Mouse (Mus musculus): ENCODE measurements at regions not wholly inside any gene's neighbourhood (a gene's known extent, or its start where the extent isn't known, plus 50 kb on each side); places are given as distances from the start of the nearest gene placed in this dataset.
A peak's percentile ranks its signal among the peaks of the same experiment; 100 is the strongest.

DNA sequence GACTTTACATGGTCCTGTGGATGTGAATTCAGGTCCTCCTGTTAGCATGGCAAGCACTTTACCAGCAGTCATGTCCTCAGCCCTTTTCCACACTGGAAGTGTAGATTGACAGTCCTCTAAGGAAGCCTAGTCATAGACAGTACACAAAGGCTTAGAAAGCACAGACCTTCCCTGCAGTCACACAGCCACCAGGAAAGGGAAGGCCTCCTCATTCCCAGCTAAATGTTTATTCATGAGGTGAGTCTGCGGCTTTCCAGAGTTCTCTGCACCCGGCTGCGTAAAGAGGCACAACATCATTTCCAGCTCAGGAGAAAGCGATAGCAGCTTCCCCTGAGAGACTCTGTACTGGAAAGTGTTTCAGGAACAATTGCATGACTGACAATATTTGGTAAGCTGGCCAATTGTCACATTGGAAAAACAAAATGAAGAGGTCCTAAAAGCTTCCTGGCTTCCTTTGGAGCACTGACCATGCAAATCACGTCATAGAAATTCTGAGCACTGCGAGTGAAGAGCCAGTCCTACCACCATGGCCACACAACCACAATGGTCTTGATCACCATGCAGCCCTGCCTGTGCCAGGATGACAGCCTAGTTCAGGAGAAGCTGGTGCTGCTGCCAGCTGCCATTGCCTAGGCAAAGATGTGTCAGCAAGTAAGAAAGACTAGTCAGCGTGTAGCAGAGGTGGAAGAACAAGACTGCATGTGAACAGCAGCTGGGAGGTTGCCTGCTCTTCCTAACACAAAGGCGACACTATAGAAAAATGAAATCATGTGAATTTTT lies 252.2 kb upstream of the Tbl1xr1 start:
- peak; percentile 7 for DNase-seq

DNA sequence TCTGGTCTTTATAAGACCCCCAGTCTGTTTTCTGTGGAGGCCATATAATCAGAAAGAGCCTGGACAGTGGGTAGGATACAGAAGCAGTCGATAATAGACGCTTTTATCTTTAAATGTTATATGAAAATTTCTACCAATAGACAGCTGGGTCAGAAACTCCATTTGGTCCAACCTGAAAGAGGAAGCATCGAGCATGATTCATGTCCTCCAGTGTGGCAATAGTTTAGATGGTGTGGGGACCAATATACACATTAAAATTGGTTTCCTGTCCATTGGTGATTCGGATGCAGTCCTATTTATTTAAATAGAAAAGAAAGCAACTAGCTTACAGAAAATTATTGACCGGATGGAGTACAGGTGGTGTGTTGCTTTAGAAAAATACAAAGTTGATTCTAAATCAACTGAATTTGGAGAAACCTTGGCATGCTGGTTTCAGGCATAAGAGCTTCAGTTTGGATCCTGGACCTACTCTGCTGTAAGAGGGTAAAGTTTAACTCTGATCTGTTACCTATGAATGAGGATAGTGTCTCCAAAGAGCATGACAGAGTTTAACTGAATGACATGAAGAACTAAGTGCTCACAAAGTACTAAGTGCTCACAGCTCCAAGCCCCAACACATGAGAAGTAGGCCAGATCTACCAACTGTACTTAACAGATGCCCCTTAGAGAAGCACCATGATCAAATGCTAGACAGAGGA lies 251.4 kb upstream of the Tbl1xr1 start:
- no peak for DNase-seq

DNA sequence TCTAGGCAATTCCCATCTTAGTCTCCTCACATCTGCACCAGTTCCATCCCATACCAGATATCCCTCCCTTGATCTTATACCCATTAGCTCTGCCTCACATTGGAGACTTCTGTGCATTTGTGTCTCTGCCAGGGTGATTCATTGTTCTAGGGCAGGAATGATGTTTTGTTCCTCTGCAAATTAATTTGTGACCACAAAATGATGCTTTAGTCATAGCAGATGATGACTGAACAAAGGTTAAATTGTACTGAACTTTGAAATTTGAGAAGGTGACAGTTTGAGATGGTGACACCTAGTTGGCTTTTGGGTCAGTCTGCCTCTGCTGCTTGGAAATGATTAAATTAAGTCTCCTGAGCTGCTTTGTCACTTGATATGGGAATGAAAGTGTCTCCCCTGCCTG lies 248.8 kb upstream of the Tbl1xr1 start:
- DNase-seq = no peak

DNA sequence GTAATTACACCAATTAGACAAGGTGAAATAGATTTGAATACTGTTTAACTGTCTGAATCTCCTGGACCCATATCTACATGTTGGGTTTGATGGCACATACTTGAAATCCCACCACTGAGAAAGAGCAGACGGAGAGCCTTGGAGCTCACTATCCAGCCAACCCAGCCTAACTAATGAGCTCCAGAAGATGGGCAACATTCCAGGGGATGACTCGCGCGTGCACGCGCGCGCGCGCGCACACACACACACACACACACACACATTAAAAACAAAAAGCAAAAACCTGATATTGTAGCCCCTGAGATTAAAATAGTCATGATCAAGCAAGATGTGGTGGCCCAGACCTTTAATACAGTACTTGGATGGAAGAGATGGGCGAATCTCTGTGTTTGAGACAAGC lies 243.3 kb upstream of the Tbl1xr1 start:
- no peak for DNase-seq

DNA sequence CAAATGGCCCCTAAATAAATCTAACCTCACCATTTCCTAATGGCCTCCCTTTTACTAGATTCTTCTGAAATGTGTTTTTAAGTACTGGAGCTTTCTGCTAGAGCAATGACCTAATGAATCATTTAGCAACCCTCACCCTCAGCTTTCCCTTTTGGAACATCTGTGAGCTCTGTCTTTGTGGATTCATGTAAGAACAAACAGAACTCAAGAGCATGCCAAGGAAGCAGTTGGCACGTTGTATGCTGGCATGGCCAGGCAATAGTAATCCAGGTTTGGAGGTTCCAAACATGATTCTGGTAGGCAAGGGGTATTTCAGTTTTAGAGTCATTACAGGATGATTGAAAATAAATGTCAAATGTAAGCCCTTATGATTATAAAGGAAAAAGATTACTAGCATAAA lies 240.9 kb upstream of the Tbl1xr1 start:
- DNase-seq = no peak

DNA sequence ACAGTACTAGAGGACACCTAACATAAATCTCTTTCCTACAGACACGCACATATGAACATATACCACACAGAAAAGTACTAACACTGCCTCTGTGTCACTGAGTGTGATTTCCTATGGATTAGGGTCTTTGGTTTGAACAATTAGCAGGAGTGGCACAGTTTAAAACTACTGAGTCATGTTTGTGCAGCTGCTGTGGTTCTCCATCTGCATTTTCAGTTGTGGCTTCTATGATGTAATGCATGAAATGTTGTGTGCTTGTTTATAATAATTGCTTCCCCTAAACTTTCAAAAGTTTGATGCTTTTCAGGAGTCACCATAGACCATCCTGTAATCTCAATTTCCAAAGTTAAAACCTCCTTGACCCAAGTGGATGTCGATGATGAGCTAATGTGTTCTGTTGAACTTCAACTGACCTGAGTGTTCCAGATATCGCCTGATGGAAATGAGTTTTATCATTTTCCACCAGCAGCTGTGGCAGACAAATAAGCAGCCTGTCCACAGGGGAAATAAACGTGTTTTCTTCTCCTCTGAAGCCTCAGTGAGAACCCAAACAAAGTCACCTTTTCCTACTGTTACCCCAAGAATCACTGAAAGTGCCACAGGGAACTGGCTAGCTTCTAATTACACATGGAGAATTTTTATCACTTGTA lies 239.0 kb upstream of the Tbl1xr1 start:
- no peak for DNase-seq

DNA sequence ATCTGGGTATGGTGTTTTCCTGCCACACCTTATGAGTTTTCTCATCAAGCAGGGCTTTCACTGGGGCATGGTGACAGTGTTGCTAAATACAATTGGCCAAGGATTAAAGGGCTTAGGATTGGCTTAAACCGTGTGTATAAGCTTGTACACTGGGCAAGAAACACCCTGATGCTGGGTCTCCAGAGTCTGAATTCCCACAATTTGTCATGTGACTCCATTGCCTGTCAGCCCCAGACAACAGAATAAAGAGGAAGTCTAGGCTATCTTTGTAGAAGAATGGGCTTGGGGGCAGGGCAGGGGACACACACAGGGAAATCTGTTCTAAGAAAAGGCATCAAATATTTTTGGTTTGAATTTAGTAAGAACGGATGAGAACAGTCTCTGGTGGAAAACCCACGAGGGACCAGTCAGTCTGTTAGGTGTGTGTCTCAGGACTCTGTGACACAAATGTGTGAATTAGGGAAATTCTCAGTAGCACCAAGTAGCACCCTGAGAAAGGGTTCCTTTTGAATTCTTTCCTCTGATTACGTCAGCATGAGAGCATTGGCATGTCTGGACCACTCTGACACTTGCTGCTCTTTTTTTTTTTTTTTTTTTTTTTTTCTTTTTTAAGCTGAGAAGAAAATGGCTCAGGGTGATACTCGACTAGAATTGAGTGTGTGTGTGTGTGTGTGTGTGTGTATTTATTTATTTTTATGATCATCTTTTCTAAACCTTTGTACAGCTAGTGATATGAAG lies 235.5 kb upstream of the Tbl1xr1 start:
- no peak for DNase-seq

DNA sequence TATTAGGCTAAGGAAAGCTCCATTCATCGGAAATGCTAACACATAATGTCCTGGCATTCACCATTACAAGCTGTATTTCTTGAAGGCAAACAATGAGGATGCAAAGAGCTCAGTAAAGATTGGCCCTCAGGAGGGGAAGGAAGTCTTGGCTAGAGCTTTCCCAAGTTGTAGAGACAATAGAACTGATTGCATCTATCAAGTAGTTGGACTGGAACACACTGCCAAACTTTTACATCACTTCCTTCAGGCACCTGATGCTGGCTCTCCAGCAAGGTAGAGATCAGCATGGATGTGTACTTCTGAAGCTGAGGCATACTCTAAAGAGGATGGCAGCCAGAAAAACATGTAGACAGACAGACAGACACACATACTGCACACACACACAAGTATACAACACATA lies 234.9 kb upstream of the Tbl1xr1 start:
- no peak for DNase-seq

DNA sequence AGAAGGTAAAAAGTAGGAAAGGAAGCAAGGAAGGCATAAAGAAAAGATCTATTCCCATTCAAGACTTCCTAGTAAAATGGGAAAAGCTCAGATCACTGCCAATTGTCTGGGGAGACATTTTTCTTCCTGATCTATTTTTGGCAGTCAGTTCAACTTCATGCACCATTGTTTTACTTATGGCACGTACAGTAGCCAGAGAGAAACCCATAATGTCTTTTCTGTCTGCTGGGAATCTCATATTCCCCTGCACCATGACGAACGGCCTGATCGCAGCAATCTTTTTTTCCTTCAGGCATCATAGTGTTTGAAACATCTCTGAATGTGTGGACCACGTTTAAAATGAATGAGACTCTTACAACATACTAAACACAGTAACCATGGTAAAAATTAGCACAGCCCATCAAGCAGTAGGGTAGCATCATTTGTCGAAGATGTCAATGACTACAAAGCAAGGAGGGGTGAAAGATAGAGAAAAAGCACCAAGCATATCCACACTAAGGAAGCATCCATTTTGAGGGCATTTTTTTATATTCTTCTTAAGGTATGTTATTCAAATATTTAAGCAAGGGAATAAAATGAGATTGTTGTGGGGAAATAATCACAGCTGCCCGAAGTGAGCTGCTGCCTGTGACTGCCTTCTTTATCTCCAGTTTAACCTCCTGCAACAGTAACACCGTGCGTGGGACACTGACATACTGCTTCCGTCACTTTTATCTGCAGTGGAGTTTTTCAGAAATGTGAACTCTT lies 233.7 kb upstream of the Tbl1xr1 start:
- no peak for DNase-seq

DNA sequence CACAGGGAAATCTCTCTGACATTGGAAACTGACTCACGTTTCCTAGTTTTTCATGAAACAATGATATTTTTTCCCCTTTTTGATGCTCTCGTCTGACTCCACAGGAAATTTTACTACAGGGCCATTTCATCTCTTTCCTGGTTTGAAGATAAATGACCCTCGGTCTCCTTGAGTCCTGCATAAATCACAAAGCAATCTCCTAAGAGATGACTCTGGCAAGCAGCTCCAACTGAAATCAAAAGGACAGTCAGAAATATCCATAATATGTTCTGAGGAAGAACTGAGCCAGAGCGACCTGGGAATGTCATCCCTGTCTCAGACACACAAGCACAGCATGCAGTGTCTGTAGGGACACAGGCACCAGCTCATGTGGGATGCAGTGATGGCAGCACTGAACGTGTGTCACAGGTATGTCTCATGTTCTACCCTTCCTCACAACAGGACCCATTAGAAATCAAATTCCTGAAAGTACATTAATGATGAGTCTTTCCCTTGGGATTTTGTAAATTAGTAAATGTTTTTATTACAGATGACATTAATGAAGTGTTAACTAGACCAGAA lies 233.1 kb upstream of the Tbl1xr1 start:
- DNase-seq = no peak

DNA sequence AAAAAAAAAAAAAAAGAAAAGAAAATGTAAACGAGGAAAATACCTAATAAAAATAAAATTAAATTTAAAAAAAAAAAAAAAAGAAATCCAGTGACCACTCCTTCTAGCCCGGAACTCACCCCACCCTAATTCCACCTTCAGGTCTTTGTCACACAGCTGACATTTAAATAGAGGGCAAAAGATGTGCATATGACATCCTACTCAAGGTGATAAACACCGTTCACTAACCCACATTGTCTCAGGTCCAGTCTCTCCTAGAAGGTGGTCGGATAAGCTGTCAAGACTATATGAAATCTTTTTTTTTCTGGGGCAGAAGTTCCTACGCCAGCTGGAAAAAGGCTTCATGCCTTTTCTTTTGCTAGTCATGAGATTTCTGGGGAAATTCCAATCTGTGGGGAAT lies 226.6 kb upstream of the Tbl1xr1 start:
- no peak for DNase-seq

DNA sequence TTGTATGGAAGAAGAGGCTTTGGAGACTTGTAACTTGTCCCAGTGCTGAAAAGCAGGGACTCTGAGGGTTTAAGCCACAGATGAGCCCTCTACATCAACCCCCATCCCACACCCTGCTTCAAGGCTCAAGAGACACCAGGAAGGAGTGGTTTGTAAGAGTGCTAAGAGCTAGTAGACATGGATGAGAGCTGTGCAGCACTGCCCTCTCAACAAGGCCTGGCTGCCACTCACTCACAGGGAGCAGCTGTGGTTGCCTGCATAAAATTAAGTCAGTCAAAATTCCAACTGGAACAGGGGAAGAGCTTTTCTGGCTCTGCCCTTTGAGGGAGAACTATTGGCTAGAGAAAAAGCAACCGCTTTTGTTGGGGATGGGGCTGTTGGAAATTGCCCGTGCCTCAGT lies 225.5 kb upstream of the Tbl1xr1 start:
- DNase-seq = no peak

DNA sequence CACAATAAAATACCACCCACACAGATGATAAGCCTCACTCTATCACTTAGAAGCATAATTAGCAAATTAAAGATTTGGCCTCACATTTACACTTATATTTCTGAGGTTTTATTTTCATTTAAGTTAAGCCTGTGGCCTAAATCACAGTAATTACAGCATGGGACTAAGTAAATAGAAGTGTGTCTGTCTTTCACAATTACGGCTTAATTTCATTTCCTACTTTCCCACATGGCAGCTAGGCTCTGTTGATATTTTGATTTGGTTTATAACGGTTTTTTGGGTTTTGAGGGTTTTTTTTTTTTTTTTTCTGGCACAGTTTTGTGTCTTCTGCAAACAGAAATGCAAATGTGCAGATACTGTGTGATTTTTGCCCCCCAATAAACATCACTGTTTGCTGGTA lies 222.1 kb upstream of the Tbl1xr1 start:
- DNase-seq = no peak

DNA sequence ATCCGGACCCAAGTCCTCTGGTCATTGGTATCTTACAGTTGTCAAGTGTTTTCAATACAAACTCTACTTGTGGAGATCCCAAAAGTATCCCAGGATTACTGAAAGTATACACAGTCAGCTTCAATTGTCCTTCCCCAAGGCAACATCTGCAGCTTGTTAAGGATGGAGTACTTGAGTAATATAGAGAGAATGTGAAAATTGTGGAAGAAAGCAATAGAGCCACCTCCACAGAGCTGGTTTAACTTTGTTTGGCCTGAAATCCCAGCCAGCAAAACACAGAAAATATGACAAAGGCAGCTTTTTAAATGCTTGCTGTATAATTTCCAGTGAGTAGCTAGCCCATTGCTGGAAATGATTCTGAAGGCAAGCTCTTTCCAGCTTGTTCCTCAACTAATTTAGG lies 217.0 kb upstream of the Tbl1xr1 start:
- no peak for DNase-seq

DNA sequence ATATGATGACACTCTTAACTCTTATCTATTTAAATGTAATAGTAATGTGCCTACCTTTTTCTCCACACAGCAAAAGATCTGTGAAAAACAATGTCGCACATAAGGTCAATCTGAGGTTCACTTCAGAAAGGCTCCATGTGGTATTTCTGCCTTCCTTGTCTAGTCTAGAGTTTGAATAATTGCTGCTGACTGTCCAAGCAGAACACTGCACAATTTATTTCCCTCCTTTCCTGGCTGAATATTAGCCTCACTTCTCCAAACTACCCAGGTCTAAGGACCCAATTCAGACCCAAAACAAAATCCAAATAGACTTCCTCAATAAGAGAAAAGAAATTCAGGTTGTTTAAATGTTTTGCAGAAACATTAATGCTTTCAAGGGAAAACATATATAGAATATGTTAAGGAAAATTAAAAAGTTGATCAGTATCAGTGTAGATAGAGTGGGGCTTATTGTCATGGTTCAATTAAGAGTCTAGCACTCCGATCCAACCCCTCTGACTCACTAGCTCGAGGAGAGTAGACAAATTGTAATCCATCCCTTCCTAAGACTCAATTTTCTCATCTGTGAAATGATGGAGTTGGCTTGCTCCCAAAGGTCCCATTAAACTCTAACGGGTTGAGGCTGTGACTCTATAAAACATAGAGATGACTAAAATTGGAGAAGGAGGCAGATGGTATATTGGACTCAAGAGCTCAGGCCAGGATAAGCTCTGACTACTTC lies 215.4 kb upstream of the Tbl1xr1 start:
- DNase-seq = no peak

DNA sequence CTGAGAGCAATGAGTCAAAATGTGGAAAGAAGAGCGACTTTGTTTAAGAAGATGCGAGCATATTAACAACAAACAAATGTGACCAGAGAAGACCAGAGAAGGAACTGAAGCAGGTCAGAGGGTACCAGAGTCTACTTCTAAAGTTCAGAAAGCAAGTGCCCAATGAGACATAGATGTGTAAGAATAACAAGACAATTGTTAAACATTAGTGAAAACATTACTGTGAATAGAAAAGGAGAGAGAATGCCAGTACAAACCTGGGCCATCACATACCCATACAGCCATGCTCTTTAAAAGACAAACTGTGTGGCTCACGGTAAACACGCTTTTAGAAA lies 214.8 kb upstream of the Tbl1xr1 start:
- DNase-seq = no peak

DNA sequence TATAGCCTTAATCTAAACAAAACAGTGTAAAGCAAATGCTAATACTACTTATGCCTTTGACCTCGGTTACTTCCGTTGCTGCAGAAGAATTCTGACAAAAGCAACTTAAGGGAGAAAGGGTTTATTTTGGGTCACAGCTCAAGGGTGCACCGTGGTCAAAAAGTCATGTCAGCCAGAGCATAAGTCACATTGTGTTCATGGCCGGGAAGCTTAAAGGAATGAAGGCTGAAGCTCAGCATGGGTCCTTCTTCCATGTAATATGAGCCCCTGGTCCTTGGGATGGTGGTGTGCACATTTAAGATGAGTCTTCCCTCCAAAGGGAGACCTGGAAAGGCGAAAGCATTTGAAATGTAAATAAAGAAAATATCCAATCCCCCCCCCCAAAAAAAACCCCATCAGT lies 212.1 kb upstream of the Tbl1xr1 start:
- DNase-seq = no peak

DNA sequence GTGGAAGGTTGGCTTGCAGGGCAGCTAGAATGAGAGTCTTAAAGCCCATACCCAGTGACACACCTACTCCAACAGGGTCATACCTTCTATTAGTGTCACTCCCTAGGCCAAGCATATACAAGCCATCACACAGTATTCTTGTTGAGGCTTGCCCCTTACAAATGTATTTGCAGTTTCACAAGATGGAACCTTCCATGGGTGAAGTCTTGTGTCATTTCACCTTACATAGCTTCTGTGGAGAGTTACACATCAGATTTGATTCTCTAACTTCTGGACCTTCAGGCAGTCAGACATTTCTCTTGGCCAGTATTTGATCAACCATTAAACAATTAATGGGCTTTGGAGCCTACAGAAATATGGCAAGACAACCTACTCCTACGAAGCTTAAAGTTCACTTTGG lies 210.6 kb upstream of the Tbl1xr1 start:
- DNase-seq = no peak

DNA sequence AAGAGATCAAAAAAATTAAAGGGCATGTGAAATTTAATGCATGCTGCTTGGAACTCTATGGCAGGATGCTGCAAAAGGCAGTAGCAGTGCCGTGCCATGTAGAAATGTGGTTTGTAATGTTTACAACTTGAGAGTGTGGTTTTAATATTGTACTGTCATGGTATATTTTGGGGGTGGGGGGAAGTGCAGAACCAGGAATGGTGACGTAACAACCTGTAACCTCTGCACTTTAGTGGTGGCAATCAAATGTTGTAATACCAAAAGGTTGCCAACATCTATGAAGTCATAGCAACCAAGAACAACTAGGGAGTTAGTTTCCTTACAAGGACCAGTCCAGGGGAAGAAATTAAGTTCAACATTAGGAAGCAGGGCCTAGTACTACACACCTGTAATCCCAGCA lies 198.1 kb upstream of the Tbl1xr1 start:
- no peak for DNase-seq

DNA sequence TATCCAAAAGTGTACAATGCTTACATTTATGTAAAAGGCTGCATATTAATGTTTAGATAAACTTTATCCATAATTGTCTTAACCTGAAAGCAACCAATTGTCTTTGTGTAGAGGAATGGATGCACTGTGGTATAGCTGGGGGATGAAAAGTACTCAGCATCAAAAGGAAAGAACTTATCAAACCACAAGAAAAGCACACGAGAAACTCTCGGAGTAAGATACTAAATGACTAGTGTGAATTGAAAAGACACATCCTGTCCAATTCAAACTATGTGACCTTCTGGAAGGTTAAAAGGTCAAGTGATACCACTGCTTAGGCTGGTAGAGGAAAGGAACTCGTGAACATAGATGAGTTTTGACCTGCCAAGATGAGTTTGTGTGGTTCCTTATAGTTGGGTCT lies 192.2 kb upstream of the Tbl1xr1 start:
- DNase-seq = no peak

DNA sequence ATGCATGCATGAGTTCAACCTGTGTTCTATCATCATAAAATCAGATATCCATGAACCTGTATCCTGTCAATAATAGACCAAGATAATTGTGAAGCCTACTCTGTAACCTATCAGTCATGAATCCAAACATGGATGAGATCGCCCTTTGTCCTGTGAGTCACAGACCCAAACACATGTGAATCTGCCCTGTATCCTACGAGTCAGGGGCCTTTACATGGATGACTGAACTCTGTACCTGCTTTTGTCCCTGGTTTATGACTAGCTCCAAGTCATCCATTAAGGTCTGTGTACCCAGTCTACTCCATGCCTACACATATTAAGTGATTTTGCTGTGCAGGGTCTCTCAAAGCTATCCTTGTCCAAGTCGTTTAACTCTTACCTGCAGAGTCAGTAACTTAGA lies 187.7 kb upstream of the Tbl1xr1 start:
- no peak for DNase-seq
